Mouse (Mus musculus): ENCODE measurements at regions not wholly inside any gene's neighbourhood (a gene's known extent, or its start where the extent isn't known, plus 50 kb on each side); places are given as distances from the start of the nearest gene placed in this dataset.

DNA sequence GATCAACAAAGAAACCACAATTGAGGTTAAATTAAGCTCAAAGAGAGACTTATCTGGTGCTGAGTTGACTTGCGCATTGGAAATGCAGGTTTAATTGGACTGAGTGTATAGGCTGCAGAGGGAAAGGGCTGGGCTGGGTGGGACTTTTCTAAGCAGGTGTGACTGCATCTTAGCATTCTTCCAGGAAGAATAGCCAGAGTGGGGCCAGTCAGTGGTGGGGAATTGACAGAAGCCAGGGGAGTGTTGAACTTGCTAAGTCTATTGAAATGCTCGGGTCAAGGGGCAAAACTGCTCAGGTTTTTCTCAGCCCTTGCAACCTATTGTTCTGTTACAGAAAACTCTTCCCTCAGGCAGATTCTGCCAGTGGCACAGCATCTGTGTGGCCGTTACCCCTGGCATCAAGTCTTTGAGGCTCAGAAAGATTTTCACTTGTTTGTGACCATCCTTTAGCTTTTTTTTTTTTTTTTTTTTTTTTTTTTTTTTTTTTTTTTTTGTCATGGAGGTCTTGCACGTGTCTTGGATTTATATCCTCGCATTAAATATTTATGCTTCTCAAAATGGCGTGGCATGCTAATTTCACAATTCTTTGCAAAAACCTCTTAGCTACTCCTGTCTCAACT, 429.6 kb upstream of the Trpc7 start:
- TF ChIP-seq POLR2A (IDR thresholded peaks at IDR 0.05; ENCODE audit: insufficient read length, low read depth) (no peak), MYOD1 (IDR thresholded peaks at IDR 0.05; ENCODE audit: control insufficient read depth in 1 of 3, insufficient read length in 2 of 3, low read depth in 2 of 3) (no peak)
